Mouse (Mus musculus): ENCODE data around the gene Rph3a. TPM values are rescaled to one million over a fixed set of nuclear protein-coding genes. Genes with fewer than 3 reads are reported as not detected.

The Rph3a gene
- polyA plus RNA-seq (2014; fragmentation: Nextera tagmentation; extraction: Ambion mirVana), result 15.6 and 15.8 TPM in 2 replicates

- peaks cover 18% of the 10 kb centered on the region for H3K4me1 ChIP-seq (ENCODE audit: control insufficient read depth, insufficient read depth, low read length)
Measured at GRCm38 (mm10) chr5:121009811-121010569, at the start of gene Rph3a. Gene Rph3a, minus strand, starts transcription at chr5:121010092.

GRCm38 (mm10) chr5:121058261-121058660 is 48.4 kb upstream of the Rph3a start:
- Histone ChIP-seq H3K27ac (replicated peaks; ENCODE audit: low read depth, low read length) (no peak overlapping the region), H3K4me2 (ENCODE audit: low read length) (no peak overlapping the region), H3K9me3 (ENCODE audit: control insufficient read depth, low read length) (no peaks in the 10 kb centered on the region), H3K4me3 (replicated peaks; ENCODE audit: low read depth, low read length) (no peak overlapping the region), H3K27me3 (ENCODE audit: control insufficient read depth, insufficient read depth, low read length) (no peaks in the 10 kb centered on the region), H3K9ac (replicated peaks; ENCODE audit: low read length) (no peak overlapping the region), H3K36me3 (ENCODE audit: control insufficient read depth, insufficient read depth, low read length) (no peaks in the 10 kb centered on the region), H3K4me1 (ENCODE audit: control insufficient read depth, insufficient read depth, low read length) (peaks cover 6% of the 10 kb centered on the region)
- DNase-seq, result no peak
- 90% methylated on average over 11 of the region's 11 CpGs for WGBS
- ATAC-seq (ENCODE audit: low FRiP score, low TSS enrichment), result no peak

More at GRCm38 (mm10) chr5:121009811-121010569, at the start of gene Rph3a:
- Histone ChIP-seq H3K36me3 (ENCODE audit: control insufficient read depth, insufficient read depth, low read length) (no peaks in the 10 kb centered on the region), H3K9ac (replicated peaks; ENCODE audit: low read length) (peak within 1 kb of the TSS; percentile 45), H3K27ac (replicated peaks; ENCODE audit: low read depth, low read length) (peak within 1 kb of the TSS; percentile 49; the same call in 1 of the 2 replicates), H3K4me2 (ENCODE audit: low read length) (peak within 1 kb of the TSS; percentile 65), H3K4me3 (replicated peaks; ENCODE audit: low read depth, low read length) (peak within 1 kb of the TSS; percentile 34), H3K27me3 (ENCODE audit: control insufficient read depth, insufficient read depth, low read length) (no peaks in the 10 kb centered on the region), H3K9me3 (ENCODE audit: control insufficient read depth, low read length) (no peaks in the 10 kb centered on the region)
- ATAC-seq (ENCODE audit: low FRiP score, low TSS enrichment), result no peak
- 52% methylated on average over 12 of the region's 12 CpGs for WGBS
- peak; percentile 33 for DNase-seq

GRCm38 (mm10) chr5:121053886-121054285 is 44.0 kb upstream of the Rph3a start:
- 80% methylated on average over 9 of the region's 9 CpGs for WGBS
- ATAC-seq (ENCODE audit: low FRiP score, low TSS enrichment) (no peak), DNase-seq (no peak)
- Histone ChIP-seq H3K36me3 (ENCODE audit: control insufficient read depth, insufficient read depth, low read length) (no peaks in the 10 kb centered on the region), H3K27me3 (ENCODE audit: control insufficient read depth, insufficient read depth, low read length) (no peaks in the 10 kb centered on the region), H3K27ac (replicated peaks; ENCODE audit: low read depth, low read length) (no peak overlapping the region), H3K4me2 (ENCODE audit: low read length) (no peak overlapping the region), H3K9me3 (ENCODE audit: control insufficient read depth, low read length) (no peaks in the 10 kb centered on the region), H3K9ac (replicated peaks; ENCODE audit: low read length) (no peak overlapping the region), H3K4me1 (ENCODE audit: control insufficient read depth, insufficient read depth, low read length) (no peaks in the 10 kb centered on the region), H3K4me3 (replicated peaks; ENCODE audit: low read depth, low read length) (no peak overlapping the region)

- Histone ChIP-seq H3K36me3 (ENCODE audit: control insufficient read depth, insufficient read depth, low read length) (no peaks in the 10 kb centered on the region), H3K4me3 (replicated peaks; ENCODE audit: low read depth, low read length) (no peak overlapping the region), H3K4me1 (ENCODE audit: control insufficient read depth, insufficient read depth, low read length) (no peaks in the 10 kb centered on the region), H3K9me3 (ENCODE audit: control insufficient read depth, low read length) (no peaks in the 10 kb centered on the region), H3K27me3 (ENCODE audit: control insufficient read depth, insufficient read depth, low read length) (no peaks in the 10 kb centered on the region), H3K27ac (replicated peaks; ENCODE audit: low read depth, low read length) (no peak overlapping the region), H3K4me2 (ENCODE audit: low read length) (no peak overlapping the region), H3K9ac (replicated peaks; ENCODE audit: low read length) (no peak overlapping the region)
- no peak for DNase-seq
- ATAC-seq (ENCODE audit: low FRiP score, low TSS enrichment), result no peak
- WGBS, result 79% methylated on average over 9 of the region's 9 CpGs
Measured at GRCm38 (mm10) chr5:121041791-121042190, 31.9 kb upstream of the Rph3a start.

- DNase-seq, result no peak
- H3K4me3 ChIP-seq (replicated peaks; ENCODE audit: low read depth, low read length), result no peak overlapping the region
- ATAC-seq (ENCODE audit: low FRiP score, low TSS enrichment), result no peak
- no peak overlapping the region for H3K27ac ChIP-seq (replicated peaks; ENCODE audit: low read depth, low read length)
- no peaks in the 10 kb centered on the region for H3K4me1 ChIP-seq (ENCODE audit: control insufficient read depth, insufficient read depth, low read length)
- no peaks in the 10 kb centered on the region for H3K9me3 ChIP-seq (ENCODE audit: control insufficient read depth, low read length)
- H3K27me3 ChIP-seq (ENCODE audit: control insufficient read depth, insufficient read depth, low read length), result no peaks in the 10 kb centered on the region
- 77% methylated on average over 9 of the region's 9 CpGs for WGBS
- H3K36me3 ChIP-seq (ENCODE audit: control insufficient read depth, insufficient read depth, low read length), result no peaks in the 10 kb centered on the region
- H3K4me2 ChIP-seq (ENCODE audit: low read length), result no peak overlapping the region
- H3K9ac ChIP-seq (replicated peaks; ENCODE audit: low read length), result no peak overlapping the region
Measured at GRCm38 (mm10) chr5:121039465-121039864, 29.6 kb upstream of the Rph3a start.

- DNase-seq (no peak), ATAC-seq (ENCODE audit: low FRiP score, low TSS enrichment) (no peak)
- Histone ChIP-seq H3K9ac (replicated peaks; ENCODE audit: low read length) (no peak overlapping the region), H3K27me3 (ENCODE audit: control insufficient read depth, insufficient read depth, low read length) (no peaks in the 10 kb centered on the region), H3K27ac (replicated peaks; ENCODE audit: low read depth, low read length) (no peak overlapping the region), H3K4me1 (ENCODE audit: control insufficient read depth, insufficient read depth, low read length) (no peaks in the 10 kb centered on the region), H3K4me3 (replicated peaks; ENCODE audit: low read depth, low read length) (no peak overlapping the region), H3K36me3 (ENCODE audit: control insufficient read depth, insufficient read depth, low read length) (no peaks in the 10 kb centered on the region), H3K9me3 (ENCODE audit: control insufficient read depth, low read length) (no peaks in the 10 kb centered on the region), H3K4me2 (ENCODE audit: low read length) (no peak overlapping the region)
- WGBS, result 84% methylated on average over 9 of the region's 9 CpGs
Measured at GRCm38 (mm10) chr5:121030161-121030560, 20.3 kb upstream of the Rph3a start.

GRCm38 (mm10) chr5:121019505-121019904 is 9.6 kb upstream of the Rph3a start:
- Histone ChIP-seq H3K36me3 (ENCODE audit: control insufficient read depth, insufficient read depth, low read length) (no peaks in the 10 kb centered on the region), H3K4me2 (ENCODE audit: low read length) (no peak overlapping the region), H3K27ac (replicated peaks; ENCODE audit: low read depth, low read length) (no peak overlapping the region), H3K4me1 (ENCODE audit: control insufficient read depth, insufficient read depth, low read length) (0 out of 2 replicates have a peak, but pooled peaks cover 8% of the 10 kb centered on the region), H3K27me3 (ENCODE audit: control insufficient read depth, insufficient read depth, low read length) (no peaks in the 10 kb centered on the region), H3K9ac (replicated peaks; ENCODE audit: low read length) (no peak overlapping the region), H3K9me3 (ENCODE audit: control insufficient read depth, low read length) (no peaks in the 10 kb centered on the region), H3K4me3 (replicated peaks; ENCODE audit: low read depth, low read length) (no peak overlapping the region)
- 78% methylated on average over 9 of the region's 9 CpGs for WGBS
- ATAC-seq (ENCODE audit: low FRiP score, low TSS enrichment) (no peak), DNase-seq (no peak)

- ATAC-seq (ENCODE audit: low FRiP score, low TSS enrichment) (no peak), DNase-seq (no peak)
- Histone ChIP-seq H3K4me3 (replicated peaks; ENCODE audit: low read depth, low read length) (no peak overlapping the region), H3K9ac (replicated peaks; ENCODE audit: low read length) (no peak overlapping the region), H3K4me2 (ENCODE audit: low read length) (no peak overlapping the region), H3K4me1 (ENCODE audit: control insufficient read depth, insufficient read depth, low read length) (0 out of 2 replicates have a peak, but pooled peaks cover 8% of the 10 kb centered on the region), H3K27ac (replicated peaks; ENCODE audit: low read depth, low read length) (no peak overlapping the region), H3K36me3 (ENCODE audit: control insufficient read depth, insufficient read depth, low read length) (no peaks in the 10 kb centered on the region), H3K27me3 (ENCODE audit: control insufficient read depth, insufficient read depth, low read length) (no peaks in the 10 kb centered on the region), H3K9me3 (ENCODE audit: control insufficient read depth, low read length) (no peaks in the 10 kb centered on the region)
- 65% methylated on average over 5 of the region's 5 CpGs for WGBS
Measured at GRCm38 (mm10) chr5:121017699-121018098, 7.8 kb upstream of the Rph3a start.

GRCm38 (mm10) chr5:121016405-121016804 is 6.5 kb upstream of the Rph3a start:
- H3K4me1 ChIP-seq (ENCODE audit: control insufficient read depth, insufficient read depth, low read length), result 0 out of 2 replicates have a peak, but pooled peaks cover 8% of the 10 kb centered on the region
- H3K4me3 ChIP-seq (replicated peaks; ENCODE audit: low read depth, low read length), result no peak overlapping the region
- H3K4me2 ChIP-seq (ENCODE audit: low read length), result no peak overlapping the region
- H3K9me3 ChIP-seq (ENCODE audit: control insufficient read depth, low read length), result no peaks in the 10 kb centered on the region
- H3K27ac ChIP-seq (replicated peaks; ENCODE audit: low read depth, low read length), result no peak overlapping the region
- WGBS, result 37% methylated on average over 12 of the region's 12 CpGs
- no peaks in the 10 kb centered on the region for H3K27me3 ChIP-seq (ENCODE audit: control insufficient read depth, insufficient read depth, low read length)
- no peaks in the 10 kb centered on the region for H3K36me3 ChIP-seq (ENCODE audit: control insufficient read depth, insufficient read depth, low read length)
- no peak overlapping the region for H3K9ac ChIP-seq (replicated peaks; ENCODE audit: low read length)
- DNase-seq, result peak; percentile 37
- ATAC-seq (ENCODE audit: low FRiP score, low TSS enrichment), result no peak
